Mouse (Mus musculus): ENCODE results near the gene Prok1. TPM values are rescaled to one million over a fixed set of nuclear protein-coding genes. Genes with fewer than 3 reads are reported as not detected.

Gene Prok1
- polyA plus RNA-seq (2014; fragmentation: Illumina TruSeq; extraction: RNeasy Lipid Tissue Mini Kit (QIAGEN cat#74804); ENCODE audit: low replicate concordance) = not detected

DNA sequence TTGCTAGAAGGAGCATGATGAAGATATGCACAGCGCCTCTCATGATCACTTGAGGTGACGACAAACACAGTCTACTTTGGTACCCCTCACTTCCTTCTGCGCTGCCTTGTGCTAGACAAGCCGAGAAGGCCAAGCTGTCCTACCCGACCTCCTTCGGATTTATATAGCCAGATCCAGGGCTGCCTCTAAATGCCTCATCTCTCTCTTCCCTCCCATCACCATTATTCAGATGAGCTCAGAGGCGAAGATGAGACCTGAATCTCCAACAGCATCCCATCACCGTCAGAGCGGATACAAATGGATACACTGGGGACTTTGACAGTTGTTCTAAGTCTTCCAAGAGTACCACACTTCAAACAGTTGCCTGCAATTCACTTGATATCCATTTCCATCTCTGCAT, at the start of gene Prok1:
Prok1 (minus strand) TSS at position 101 of the 400 bp plus-strand sequence.

DNA sequence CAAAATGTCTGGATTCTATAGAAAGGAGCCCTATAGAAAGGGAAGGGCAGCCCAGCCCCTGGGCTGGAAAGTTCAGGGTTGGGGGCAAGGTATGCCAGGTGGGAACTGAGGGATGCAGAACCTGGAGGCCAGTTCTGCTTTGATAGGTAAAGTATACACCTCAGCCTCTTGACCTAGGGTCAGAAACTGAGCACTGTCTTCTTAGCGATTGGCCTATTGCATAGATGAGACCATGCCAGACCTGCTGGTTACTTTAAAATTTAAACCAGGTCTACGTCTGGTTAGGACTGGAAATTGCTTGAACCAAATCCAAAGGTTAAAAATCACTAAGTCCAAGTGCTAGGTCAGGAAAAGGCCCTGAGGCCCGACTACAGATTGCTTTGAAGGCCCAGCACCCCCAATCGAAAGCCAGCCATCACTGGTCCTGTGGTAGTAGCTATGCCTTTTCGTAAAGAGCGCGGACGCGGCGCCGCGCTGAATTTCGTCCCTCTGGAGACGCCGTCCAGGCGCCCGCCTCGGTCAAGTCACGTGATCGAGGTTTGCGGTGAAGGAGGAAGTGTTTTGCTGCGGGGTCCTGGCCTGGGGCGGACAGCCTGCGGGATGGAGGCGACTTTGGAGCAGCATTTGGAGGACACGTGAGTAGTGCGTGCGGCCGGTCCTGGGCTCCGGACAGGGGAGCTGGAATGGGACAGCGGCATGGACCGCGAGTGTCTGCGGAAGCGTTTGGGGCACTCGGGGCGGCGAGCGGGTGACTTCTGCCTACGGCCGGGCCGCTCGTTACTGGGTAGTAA, 39.2 kb upstream of the Prok1 start, which contains the start of gene Lamtor5:
Lamtor5 (plus strand) TSS at position 380 of the 791 bp plus-strand sequence.

DNA sequence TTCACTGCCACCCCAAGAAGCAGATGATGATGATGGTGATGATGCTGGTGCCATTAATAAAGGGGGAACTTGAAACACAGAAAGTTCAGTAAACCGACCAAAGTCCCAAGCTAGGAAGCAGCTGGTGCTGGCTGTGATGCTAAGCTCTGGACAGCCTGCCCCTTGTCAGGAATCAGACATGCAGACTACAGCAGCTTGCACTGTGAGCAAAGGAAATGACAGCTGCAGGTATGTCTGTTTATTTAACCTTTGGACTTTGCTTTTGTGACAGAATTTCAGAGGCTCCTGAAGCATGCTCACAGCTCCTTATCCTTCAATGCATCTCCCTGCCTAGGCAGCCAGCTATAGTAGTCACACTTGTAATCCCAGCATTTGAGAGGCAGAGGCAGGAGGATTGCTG, 9.0 kb downstream of the Prok1 start, which contains the start of gene A630076J17Rik:
A630076J17Rik (plus strand) TSS at position 88 of the 400 bp plus-strand sequence.

DNA sequence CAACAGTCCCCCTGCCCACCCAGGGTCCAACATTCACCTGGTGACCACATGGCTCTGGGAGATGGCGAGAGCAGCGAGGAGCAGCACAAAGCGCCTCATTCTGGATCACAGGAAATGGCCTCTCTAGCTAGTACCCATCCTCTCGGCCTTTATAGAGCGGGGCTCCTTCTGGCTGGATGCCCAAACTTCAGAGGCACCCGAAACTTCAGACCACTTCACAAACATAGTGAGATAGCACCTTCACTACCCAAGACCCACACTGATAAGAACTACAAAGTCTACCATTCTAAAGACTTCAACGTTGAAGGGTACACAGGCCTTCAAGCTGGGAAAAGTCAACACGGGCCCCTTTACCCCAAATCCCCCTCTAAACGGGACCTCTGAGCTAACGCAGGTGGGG, 17.9 kb downstream of the Prok1 start, which contains the start of gene Cym:
Cym (minus strand) TSS at position 125 of the 400 bp plus-strand sequence.

Other genes starting within 250 kb of the Prok1 start
- gene Kcna3, start 203.5 kb downstream of the Prok1 start, polyA plus RNA-seq (2014; fragmentation: Illumina TruSeq; extraction: RNeasy Lipid Tissue Mini Kit (QIAGEN cat#74804); ENCODE audit: low replicate concordance) = not detected
- gene Kcna2, start 138.6 kb downstream of the Prok1 start, polyA plus RNA-seq (2014; fragmentation: Illumina TruSeq; extraction: RNeasy Lipid Tissue Mini Kit (QIAGEN cat#74804); ENCODE audit: low replicate concordance) = 2.0 TPM
- gene Kcna10, start 56.7 kb downstream of the Prok1 start, polyA plus RNA-seq (2014; fragmentation: Illumina TruSeq; extraction: RNeasy Lipid Tissue Mini Kit (QIAGEN cat#74804); ENCODE audit: low replicate concordance) = not detected
- 0.93 TPM for gene Cym, start 18.0 kb downstream of the Prok1 start, polyA plus RNA-seq (2014; fragmentation: Illumina TruSeq; extraction: RNeasy Lipid Tissue Mini Kit (QIAGEN cat#74804); ENCODE audit: low replicate concordance)
- gene A630076J17Rik, start 9.1 kb downstream of the Prok1 start, polyA plus RNA-seq (2014; fragmentation: Illumina TruSeq; extraction: RNeasy Lipid Tissue Mini Kit (QIAGEN cat#74804); ENCODE audit: low replicate concordance) = not detected
- 113 TPM for gene Lamtor5, start 39.2 kb upstream of the Prok1 start, polyA plus RNA-seq (2014; fragmentation: Illumina TruSeq; extraction: RNeasy Lipid Tissue Mini Kit (QIAGEN cat#74804); ENCODE audit: low replicate concordance)
- 0.37 TPM for gene Slc16a4, start 51.5 kb upstream of the Prok1 start, polyA plus RNA-seq (2014; fragmentation: Illumina TruSeq; extraction: RNeasy Lipid Tissue Mini Kit (QIAGEN cat#74804); ENCODE audit: low replicate concordance)
- gene Rbm15, start 94.0 kb upstream of the Prok1 start, polyA plus RNA-seq (2014; fragmentation: Illumina TruSeq; extraction: RNeasy Lipid Tissue Mini Kit (QIAGEN cat#74804); ENCODE audit: low replicate concordance) = 15.1 TPM
- gene Kcnc4, start 219.8 kb upstream of the Prok1 start, polyA plus RNA-seq (2014; fragmentation: Illumina TruSeq; extraction: RNeasy Lipid Tissue Mini Kit (QIAGEN cat#74804); ENCODE audit: low replicate concordance) = not detected